Mouse (Mus musculus): Measurements from ENCODE around the gene Kpna2.

DNA sequence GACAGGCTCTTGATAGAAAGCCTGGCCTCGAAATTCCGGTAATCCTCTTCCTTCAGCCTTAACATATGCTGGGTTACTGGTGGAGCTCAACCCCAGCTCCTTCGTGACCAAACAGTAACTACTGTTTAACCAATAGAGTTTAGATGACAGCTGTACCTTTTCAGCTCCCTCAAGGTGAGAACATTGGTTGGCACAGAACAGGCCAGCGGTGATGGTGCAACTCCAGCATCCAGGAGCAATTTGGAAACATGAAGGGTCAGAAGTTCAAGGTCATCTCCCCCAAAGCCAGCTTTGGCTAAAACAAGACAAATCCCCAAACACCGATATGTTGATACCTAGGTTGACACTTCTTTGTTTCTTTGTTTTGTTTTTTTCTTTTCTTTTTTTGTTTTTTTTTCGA lies 29.4 kb upstream of the Kpna2 start:
- TF ChIP-seq GATA1 (IDR thresholded peaks at IDR 0.05; ENCODE audit: borderline replicate concordance, low read length), result no peak
- no peak for TF ChIP-seq FLI1 (IDR thresholded peaks at IDR 0.05; ENCODE audit: low read length)

Measured in megakaryocyte, embryonic 14.5 days (primary cell).